Mouse (Mus musculus) CD4-positive, CD25-positive, alpha-beta regulatory T cell, adult 4 months (primary cell): Measurements from ENCODE around the gene Pepd. TPM values are rescaled to one million over a fixed set of nuclear protein-coding genes. Genes with fewer than 3 reads are reported as not detected.

ENCODE experiments used
- ATAC-seq: one replicate; pipeline ENCODE4 v1.8.0; 2017
- polyA plus RNA-seq, 2 experiments: library from polyadenylated mRNA; unstranded; fragments of 100-300 nt; shearing (Covaris generic); gene quantifications; one replicate each; pipeline ENCODE4 v1.2.1; 2017

The Pepd gene
- polyA plus RNA-seq, 2 experiments from 2014 or later = 49.8 to 70.8 TPM

DNA sequence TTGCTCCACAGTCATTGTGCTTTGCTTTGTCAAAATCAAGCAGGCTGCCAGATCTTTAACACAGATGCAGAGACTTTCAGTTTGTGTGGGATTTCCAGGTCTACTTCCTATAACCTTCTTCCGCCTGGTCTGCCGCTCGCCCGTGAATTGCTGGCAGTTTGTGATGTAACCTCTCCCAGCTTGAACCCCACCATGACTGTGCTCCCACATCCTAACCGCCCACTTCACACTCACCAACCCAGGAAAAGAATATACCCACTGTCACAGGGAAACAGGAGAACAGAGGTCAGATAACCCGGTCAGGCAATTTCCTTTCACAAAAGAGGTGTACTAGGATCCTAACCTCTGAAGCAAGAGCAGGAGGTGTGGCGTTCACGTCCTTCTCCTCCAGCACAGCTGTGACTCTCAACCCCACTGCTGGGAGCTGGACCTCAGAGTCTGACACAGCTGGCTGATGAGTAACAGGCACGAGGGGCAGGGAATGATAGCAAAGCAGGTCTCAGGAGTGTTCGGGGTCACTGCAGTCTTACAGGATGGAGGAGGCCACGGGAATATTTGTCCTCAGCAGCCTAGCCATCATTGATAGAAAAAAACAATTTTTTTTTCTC, 72.5 kb downstream of the Pepd start:
- ATAC-seq = peak; percentile 23

DNA sequence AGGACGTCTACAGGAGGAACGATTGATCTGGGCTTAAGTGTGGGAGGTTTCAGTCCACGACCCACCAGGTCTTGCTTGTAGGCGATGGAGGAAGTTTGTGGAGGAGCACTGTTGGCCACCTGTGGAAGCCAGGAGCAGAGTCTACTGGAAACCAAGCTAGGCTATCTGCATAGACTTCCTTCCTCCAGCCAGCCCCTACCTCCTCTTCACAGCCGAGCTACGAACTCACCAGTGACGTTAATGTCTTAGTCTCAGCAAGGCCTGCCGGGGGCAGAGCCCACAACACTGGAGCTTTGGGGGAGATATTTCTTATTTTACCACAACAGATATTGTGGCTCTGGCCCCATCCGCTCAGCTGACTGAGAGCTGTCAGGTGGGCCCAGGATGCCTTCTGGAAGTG, 73.0 kb downstream of the Pepd start:
- peak; percentile 71 for ATAC-seq

DNA sequence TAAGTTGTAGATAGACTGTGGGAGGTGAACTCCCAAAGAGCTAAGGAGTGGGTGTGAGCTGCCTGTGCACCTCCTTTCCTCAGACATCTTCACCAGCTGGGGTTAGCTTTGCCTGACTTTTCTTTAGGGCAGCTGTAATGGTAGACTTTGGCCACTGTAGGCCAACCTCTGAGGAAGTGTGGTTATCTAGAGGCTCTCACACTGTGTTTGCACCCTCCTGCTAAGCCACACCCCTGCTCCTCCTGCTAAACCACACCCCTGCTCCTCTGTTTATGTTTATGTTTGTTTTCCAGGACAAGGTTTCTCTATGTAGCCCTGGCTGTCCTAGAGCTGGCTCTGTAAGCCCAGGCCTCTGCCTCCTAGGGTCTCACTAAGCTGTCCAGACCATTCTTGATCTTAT, 73.5 kb downstream of the Pepd start:
- ATAC-seq = no peak

DNA sequence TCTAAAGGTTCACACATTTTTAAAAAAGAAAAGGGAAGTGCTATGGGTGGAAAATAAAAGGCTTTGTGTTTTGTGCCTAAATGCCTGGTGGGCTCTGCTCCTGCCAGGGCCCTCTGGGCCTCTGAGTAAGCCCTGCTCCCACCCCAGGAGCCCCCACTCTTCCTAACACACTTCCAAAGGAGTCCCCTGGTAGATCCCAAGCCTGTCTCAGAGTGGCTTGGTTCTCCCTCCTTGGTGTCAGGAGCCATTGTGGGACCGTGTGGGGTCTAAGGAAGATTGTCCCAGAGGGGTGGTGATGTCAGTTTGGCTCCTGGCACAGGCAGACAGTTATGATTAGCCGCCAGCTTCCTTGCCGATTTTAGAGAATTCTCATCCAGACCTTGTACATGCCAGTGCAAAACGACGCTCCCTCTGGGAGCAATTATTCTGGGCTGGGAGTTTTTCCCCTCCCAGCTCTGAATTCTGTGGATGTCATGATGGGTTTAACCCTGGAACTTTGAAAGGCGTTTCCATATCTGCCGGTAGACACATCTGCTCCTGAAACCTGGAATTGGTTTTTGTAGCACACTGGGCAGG, 74.5 kb downstream of the Pepd start:
- no peak for ATAC-seq

DNA sequence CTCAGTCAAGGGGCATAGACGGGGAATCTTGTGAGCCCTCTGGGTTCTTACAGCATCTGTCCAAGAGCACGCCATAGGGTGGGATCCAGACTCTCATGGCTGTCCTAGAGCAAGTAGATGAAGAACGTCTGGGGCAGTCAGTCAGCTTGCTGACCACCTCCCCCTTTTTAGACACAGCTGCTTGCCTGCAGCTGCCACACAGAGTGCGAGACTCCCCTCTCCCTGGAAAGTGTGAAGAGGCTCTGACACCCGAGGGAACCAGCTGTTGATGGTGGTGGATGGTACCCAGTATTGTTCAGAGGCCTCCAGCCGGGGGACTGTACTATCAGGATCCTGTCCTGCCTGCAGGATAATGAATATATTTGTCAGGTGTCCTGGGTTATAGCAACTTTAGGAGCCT, 75.1 kb downstream of the Pepd start:
- no peak for ATAC-seq

DNA sequence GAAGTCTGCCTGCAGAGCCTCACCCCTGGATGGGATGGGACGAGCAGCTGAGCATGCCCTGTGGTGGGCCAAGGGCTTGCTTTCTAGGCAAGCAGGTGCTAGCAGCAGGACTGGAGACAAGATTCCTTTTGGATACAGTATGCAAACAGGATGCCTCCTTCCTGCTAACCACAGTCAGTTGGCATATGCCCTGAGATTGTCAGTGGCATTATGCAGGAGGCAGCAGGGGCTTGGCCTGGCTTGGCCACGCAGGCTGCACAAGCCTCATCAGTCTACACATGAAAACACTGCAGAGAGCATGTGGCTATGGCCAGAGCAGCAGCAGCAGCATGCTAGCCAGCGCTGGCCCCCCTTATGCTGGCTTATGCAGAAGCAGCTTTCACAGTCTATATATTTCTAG, 76.3 kb downstream of the Pepd start:
- no peak for ATAC-seq

DNA sequence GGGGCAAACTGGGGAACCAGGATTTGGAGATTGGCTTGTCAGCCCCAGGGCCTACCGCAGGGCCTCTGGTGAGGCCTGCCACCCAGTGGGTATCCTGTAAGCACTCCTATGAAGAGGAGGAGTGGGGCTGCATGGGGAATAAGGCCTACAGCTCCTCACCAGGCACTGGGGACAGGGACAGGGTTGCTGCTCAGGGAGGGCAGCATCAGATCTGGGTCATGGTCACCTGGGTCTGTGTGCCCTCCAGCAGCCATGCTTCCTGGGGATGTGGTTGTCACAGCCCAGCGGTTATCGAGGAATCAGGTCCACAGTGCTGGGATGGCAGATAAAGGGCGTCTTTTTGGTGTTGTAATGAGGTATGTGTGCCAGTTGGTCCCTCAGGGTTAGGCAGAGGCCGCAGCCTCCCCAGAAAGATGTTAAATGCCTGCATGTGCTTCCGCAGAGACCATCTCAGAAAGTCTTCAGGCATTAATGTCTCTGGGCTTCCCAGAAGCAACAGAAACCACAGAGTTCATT, 79.6 kb downstream of the Pepd start:
- ATAC-seq = no peak

DNA sequence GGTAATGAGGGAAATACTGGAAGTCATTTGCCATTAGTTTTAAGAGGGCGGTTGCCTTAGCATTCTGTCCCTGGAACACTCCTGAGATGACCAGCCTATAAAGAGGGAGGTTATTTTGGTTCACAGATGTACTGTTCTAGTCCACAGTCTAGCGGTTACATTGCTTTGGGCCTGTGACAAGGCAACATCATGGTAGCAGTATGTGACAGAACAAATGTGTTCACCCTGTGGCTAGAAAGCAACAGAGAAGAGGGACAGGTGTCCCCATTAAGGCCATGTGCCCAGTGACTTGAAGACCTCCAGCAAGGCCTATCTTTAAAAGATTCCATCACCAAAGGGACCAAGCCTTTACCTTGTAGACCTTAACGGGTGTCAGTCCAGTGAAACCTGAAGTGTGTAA, 80.6 kb downstream of the Pepd start:
- ATAC-seq = no peak

DNA sequence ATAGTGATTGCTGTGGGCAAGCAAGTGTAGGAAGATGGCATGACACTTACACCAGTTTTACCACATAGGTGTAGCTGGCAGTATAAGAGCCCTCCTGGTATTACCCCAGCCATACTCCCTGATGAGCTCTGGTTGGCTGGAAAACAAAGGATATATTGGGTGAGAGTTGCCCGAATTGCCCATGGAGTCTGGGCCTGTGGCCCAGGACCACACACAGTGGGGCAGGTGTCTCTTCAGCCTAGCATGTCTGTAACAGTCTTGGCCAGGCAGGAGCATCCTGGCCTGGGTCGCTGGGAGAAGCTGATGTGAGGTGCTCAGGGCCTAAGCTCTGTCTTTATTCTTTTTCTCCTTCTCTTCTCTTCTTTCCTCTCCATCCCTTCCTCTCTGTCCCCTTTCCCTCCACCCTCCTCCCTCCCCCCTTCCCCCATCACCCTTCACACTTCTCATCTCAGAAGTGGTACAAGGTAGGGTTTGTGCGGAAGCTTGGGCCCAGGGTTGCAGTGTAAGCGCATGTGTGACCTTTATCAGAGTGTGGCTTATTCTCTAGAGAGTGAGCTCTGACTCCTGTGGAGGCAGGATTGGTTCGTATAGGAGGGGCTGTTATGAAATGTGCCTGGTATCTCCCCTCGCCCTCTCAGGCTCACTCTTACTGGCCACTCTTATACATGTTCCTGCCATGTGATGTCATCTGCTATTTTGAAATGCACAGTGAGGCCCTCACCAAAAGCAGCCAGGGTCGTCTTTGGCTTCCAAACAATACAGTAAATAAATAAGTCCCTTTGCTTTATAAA, 83.9 kb downstream of the Pepd start:
- ATAC-seq = no peak

DNA sequence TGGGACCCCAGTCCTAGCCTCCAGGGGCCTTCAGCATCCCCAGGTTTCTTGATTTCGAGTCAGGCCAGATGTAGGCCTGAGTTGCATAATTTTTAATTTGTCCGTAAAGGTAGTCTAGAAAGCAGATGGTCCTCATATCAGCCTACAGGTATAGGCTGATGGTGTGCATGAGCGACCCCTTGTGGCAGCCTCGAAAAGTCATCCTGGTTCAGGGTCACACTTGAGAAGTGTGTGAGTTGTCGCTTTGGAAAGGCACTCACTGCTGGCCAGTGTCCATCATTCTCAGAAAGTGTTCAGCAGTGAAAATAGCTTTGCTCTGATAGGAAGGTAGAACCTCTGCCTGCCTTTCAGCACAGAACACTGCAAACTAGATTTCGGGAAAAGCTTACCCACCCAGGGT, 88.7 kb downstream of the Pepd start:
- no peak for ATAC-seq

DNA sequence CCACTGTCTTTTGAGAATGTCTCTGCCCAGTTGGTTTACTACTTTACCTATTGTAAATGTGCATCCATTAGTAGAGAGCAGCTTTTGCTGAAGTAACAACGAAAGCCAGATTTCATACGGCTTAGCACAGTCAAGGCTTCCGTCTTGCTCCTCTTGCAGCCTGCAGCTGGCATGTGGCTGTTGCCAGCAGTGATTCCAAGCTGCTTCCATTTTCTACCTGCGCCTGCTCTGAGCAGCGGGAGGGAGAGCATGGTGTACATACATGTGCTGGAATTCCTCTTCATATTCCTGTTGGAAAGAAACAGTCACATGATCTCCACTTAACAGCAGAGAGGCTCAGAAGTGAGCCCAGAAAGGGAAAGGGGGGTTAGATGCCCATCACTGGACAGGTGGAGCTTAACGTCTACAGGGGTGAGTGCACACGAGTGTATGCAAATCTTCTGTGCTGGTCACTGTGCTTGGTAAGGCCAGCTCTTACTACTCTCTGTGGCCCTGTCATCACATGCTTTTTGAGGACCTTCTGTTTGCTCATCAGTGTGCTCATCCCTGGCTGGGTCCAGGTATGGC, 91.1 kb downstream of the Pepd start:
- no peak for ATAC-seq

DNA sequence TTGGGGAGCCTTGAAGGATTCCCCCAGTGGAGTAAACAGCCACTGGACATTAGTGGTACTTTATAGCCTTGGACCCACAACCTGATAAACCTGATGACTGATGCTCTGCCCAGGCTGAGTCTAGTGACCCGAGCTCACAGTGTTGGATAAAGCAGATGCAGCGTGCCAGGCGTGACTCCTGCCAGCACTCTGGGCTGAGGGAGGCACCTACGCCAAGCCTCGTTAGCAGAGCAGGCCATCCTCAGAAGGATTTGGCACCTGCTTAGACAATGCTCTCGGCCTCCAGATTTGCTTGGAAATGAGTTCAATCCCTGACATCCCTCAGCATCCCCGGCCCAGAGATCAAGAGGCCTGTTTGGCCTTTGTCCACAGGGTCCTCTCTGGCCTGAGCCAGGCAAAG, 94.5 kb downstream of the Pepd start:
- ATAC-seq = no peak

DNA sequence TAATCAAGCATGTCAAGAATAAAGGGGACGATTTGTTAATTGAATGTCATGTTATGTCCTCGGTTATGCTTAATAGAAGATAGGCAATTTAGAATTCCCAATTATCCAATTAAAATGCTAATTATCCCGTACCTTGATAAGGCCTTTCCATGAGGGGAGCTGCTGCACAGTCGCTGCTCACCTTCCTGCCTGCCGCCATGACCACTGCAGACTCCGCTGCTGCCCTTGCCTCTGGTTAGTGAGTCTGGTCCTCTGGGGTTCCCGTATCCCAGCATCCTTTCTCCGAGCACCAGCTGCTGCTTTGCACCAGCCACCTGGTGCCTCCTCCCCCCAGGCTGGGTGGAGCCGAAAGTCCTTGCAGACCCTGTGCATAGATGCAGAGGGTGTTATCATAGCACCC, 101.0 kb downstream of the Pepd start:
- no peak for ATAC-seq

DNA sequence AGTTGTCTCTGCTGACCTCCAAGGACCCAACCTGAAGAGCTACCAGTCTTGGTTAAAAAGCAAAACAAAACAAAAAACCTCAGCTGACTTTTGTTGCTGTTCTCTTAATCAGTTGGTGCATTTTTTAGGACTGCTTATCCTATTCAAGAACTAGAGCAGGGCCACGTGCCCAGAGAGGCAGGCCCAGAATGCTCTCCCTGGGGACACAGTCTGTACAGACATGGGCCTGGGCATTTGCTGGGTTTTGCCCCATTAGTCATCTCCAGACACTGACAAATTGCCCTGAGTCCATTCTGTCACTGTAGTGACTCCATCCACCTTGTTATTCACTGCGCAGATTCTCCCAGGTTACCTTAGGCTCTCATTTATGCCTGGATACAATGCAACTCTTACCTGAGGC, 103.1 kb downstream of the Pepd start:
- no peak for ATAC-seq

DNA sequence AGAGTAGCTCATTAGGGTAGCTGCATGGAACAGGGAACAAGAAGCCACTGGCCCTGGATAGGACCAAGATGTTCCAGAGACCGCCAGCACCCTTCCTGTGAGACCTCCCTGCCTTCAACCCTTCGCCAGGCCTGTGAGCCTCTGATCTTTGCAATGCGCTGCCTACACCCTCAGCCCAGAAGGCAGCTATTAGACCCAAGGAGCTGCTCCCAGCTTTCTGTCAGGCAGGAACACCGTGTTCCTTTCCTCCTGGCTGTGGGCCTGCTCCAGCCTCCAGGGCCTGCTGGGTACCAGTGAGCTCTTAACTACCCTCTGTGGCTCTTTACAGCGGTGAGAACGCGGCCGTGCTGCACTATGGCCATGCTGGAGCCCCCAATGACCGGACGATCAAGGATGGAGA, 109.2 kb downstream of the Pepd start:
- no peak for ATAC-seq

DNA sequence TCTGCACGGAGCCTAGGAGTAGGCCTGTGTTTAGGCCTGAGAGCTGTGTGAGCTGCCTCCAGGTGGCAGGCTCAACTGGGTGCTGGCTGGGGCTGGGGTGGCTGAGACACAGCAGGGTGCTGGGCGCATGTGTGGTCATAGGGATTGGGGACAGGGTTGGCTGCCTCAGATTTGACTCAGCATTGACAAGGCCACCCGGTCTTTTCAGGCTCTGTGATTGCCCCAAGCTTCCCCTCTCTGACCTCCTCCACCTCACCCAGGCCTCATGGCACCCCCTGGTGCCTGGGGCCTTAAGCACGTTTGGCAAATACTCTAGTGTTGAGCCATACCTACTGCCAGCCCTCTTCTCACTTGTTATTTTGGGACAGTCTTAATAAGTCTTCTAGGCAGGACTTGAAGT, 111.1 kb downstream of the Pepd start:
- ATAC-seq = no peak

DNA sequence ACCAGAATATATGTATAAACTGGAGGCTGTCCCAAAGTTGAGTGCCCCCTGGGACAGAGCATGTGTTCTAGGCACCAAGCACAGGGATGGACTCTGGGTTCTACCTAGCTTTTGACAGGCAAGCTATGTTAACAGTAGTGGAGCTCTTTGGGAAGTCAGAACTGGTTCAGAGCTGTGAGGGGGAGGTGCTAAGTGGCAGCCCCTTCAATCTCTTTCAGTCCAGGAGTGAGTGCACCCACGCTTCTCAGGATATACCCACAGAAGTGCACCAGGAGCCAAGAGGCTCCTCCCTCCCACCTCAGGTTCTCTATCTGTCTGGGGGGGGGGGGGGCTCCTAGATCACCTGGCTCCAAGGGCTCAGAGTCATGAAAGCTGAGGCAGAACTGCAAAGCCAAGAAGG, 112.2 kb downstream of the Pepd start:
- ATAC-seq = no peak

DNA sequence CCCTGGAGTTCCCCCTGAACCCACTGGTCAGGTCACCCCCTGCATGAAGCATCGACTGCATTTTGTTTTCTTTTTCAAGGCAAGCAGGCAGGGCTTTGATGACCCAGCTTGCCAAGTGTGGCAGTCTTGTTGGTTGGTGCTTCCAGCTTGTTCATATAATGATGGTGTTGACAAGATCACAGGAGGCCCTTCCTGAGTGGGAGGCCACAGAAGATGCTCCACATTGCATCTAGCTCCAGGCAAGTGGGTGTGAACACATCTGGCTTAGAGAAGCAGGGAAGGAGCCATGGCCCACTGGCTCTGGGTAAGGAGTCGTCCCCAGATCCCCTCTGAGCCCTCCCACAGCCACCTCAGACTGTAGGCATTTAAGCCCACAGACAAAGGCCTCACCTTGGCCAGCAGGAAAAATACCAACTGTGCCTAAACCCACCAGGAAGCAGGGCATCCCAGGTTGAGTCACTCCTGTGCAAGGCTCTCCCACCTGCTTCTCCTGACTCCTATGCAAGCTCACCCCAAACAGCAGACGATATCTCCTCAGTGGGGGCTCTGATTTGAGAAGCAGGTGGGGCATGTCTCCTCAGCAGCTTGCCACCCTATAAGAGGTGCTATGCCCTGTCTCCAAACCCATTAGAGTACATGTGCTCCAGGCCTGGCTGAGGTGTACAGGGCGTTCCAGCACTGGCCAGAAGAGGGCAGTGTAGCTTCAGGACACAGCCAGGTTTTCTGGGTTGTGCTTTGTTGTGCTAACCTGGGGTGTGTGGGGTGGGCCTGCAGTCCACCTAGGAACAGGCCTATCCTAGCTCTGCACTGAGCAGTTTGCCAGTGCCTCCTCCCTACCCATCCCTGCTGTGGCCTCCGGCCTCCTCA, 113.5 kb downstream of the Pepd start:
- ATAC-seq = peak; percentile 79

DNA sequence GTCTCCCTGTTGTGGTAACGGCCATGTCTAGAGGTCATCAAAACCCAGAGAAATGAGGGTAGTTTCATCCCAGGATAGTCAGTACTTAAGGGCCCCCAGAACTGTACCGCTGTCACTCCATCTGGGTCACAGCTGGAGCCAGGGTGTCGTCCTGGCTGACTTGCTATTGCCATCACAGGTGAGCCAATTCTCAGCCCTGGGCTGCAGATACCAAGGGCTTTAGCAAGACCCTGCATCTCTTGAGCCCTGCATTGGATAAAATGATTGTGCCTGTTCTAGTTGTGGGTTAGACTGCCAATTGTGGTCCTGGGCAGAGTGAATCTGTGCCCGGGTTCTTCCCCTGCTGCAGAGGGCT, 114.1 kb downstream of the Pepd start:
- no peak for ATAC-seq

DNA sequence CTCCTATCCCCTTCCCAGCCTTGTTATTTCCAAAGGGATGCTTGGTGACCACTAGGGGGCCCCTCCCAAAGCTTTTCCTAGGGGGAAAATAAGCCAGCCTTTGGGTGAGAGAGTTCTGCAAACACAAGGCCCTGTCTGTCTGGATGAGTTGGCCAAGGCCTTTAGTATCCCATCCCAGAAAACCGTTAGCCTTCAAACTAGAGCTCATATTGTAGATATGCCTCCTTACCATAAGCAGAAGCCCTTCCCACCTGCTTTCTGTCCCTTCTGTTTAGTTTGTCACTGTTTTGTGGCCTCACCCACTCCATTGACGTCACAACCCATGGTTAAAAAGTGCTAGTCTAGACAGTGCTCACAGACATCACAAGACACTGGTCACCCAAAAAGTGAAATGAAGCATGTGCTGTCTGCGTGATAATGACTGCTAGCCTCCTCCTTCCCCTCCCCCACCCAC, 114.7 kb downstream of the Pepd start:
- no peak for ATAC-seq

DNA sequence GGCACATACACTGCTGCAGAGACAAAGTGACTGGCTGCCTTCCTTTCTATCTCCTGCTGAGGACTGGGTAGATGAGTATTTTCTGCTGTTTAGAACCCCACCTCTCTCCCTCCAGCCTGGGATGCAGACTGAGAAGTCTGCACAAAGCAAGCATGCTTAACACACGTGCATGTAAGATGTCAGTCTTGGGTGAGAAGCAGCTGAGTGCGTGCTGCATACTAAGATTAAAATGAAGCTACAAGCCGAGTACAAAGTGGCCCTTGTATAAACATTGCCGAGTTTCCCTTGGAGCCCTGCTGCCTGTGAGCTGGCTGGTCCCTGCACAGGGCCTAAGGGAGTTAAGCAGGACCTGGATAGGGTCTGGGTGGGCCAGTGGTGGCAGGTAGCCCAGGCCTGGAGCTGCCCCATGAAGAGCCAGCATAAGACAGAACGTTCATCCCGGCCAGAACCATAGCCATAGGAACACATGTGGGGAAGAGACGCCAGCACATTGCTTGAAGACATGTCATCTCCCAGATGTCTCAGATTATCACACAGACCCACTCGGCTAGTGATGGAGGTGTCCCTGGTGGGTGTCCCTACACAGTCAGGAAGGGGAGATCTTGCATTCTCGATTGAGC, 115.7 kb downstream of the Pepd start:
- ATAC-seq = no peak

DNA sequence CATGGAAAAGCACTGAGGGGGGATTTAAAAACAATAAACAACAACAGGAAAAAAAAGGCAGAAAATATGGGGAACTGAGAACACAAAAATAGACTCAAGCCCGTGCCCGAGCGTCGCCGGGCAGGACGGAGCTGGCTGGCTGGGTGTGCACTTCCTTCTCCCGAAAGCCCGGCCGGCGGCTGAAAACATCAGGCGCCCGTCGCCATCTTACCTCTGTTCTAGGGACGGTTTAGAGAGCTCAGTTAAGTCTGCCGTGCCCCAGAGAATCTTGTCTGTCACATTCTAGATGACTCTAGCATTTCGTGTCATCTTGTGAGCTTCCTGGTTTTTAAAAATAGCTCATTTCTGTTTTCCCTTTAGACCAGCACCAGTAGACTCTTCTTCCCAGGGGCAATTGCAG, 116.4 kb downstream of the Pepd start:
- no peak for ATAC-seq
